Mouse (Mus musculus) urinary bladder, postnatal 0 days (tissue): ENCODE measurements around the gene Tdpoz2. TPM values are rescaled to one million over a fixed set of nuclear protein-coding genes. Genes with fewer than 3 reads are reported as not detected.

ENCODE experiments used
- polyA plus RNA-seq: library from polyadenylated mRNA; unstranded; fragments of >200 nt; fragmentation: Nextera tagmentation; extraction: Ambion mirVana; gene quantifications from 2 replicates; pipeline ENCODE4 v1.2.1, GENCODE M21; 2015

Tdpoz2 gene
- not detected in 2 replicates for polyA plus RNA-seq

GRCm38 (mm10) chr3:93652586-93652985 lies at the start of gene Tdpoz2:
Gene Tdpoz2, minus strand, starts transcription at chr3:93652686.

GRCm38 (mm10) chr3:93692970-93693369 lies 40.5 kb upstream of the Tdpoz2 start, which contains the start of gene Gm37596:
Gene Gm37596, minus strand, starts transcription at chr3:93693070.

GRCm38 (mm10) chr3:93676210-93676609 lies 23.7 kb upstream of the Tdpoz2 start, which contains the start of gene Tdpoz1:
Gene Tdpoz1, minus strand, starts transcription at chr3:93676310.

Other genes starting within 250 kb of the Tdpoz2 start
- gene Tchh, start 210.4 kb downstream of the Tdpoz2 start, polyA plus RNA-seq: 1.1 and 1.6 TPM in 2 replicates
- gene Tchhl1, start 183.9 kb downstream of the Tdpoz2 start, polyA plus RNA-seq: not detected in 2 replicates
- 2,966 and 3,460 TPM in 2 replicates for gene S100a11, start 132.2 kb downstream of the Tdpoz2 start, polyA plus RNA-seq
- 701 and 766 TPM in 2 replicates for gene S100a10, start 97.6 kb downstream of the Tdpoz2 start, polyA plus RNA-seq
- gene Tdpoz1, start 23.6 kb upstream of the Tdpoz2 start, polyA plus RNA-seq: not detected in 2 replicates
- gene Gm37596, start 40.4 kb upstream of the Tdpoz2 start, polyA plus RNA-seq: not detected in 2 replicates
- gene Gm5773, start 120.3 kb upstream of the Tdpoz2 start, polyA plus RNA-seq: not detected in 2 replicates
- gene Tdpoz4, start 143.7 kb upstream of the Tdpoz2 start, polyA plus RNA-seq: not detected in 2 replicates
- gene Tdpoz3, start 173.3 kb upstream of the Tdpoz2 start, polyA plus RNA-seq: not detected in 2 replicates